Mouse (Mus musculus): Measurements from ENCODE around the gene Rhbdf1.

Gene Rhbdf1

DNA sequence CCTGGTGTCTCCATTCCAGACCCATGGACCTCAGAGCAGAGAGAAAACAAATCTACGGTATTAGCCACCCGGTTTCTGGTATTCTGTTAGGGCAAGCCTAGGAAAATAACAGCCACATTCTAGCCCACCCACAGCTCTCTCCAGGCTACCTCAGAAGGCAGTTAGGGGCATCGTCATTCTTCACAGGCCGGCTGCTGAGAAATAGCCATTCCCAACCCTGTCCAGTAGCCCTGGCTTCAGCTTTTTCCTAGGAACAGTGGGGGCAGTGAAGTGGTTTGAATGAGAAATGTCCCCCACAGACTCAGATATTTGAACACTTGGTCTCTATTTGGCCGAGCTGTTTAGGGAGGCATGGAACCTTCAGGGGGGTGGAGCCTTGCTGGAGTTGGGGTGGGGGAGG lies 32.7 kb downstream of the Rhbdf1 start:
- in situ Hi-C loops (cut with MboI, MseI): no loop called here

DNA sequence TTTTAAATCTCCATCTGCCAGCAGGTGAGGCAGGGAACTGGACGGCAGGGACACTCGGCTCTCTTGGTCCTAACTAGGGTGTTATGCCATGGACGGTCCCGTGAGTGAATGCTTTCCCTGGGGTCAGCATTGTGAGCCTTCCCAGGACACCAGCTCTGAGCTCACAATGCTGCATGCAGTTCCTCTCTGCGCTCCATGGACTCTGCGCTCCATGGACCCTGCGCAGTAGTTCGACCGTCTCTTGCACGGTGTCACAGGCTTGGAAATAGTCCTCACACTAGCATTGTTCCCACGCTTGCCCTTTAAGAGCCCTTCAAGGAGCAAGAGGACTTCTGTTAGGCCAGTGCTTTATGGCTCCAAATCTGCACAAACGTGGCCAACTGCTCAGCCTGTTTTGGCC lies 33.2 kb downstream of the Rhbdf1 start:
- in situ Hi-C loops (cut with MboI, MseI): no loop called here

DNA sequence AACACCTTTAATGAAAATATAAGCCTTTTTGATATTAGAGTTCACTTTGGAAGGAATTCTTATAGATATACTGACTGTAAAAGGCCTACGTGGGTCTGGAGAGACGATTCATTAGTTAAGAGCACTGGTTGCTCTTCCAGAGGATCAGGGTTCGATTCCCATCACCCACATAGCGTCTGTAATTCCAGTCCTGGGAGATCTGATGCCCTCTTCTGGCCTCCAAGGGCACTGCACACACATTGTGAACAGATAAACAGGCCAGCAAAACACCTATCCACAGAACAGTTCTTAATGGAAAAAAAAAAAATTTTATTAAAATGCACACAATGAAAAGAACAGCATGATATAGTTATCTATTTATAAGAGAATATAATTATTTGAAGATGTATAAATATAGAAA lies 34.8 kb downstream of the Rhbdf1 start:
- in situ Hi-C loops (cut with MboI, MseI): no loop called here

DNA sequence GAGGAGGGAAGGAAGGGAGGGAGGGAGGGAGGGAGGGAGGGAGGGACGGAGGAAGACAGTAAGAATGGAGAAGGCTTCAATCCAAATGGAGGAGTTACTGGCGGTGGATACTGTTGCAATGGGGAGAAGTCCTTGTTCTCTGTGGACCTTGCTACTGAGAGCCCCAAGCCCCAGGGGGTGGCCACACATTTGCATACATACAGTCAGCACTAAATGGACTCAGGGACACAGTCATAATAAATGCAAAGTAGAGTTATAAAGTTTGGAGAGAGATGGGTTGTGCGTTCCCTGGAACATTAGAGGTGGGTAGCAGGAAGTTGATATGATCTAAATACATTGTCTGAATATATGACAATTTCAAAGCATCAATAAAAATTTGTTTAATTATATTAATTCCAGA lies 36.1 kb downstream of the Rhbdf1 start:
- in situ Hi-C loops (cut with MboI, MseI): no loop called here

DNA sequence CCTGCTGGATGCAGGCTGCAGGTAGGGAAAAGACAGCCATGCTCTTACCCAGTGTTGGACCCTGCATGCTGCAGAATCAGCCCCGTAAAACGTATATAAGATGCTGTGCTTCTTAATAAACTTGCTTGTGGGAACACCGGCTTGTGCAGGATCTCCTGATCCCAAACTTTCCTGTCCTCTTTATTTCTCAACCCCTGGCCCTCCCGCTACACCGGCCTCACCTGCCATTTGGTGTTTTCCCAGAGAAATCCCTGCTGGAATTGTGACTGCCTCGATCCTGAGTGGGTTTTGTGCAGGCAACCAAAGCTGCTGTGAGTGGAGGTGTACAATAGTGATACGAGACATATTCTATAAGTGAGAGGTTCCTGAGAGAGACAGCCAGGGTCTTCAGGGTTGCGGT lies 37.6 kb downstream of the Rhbdf1 start:
- in situ Hi-C loops (cut with MboI, MseI): no loop called here

DNA sequence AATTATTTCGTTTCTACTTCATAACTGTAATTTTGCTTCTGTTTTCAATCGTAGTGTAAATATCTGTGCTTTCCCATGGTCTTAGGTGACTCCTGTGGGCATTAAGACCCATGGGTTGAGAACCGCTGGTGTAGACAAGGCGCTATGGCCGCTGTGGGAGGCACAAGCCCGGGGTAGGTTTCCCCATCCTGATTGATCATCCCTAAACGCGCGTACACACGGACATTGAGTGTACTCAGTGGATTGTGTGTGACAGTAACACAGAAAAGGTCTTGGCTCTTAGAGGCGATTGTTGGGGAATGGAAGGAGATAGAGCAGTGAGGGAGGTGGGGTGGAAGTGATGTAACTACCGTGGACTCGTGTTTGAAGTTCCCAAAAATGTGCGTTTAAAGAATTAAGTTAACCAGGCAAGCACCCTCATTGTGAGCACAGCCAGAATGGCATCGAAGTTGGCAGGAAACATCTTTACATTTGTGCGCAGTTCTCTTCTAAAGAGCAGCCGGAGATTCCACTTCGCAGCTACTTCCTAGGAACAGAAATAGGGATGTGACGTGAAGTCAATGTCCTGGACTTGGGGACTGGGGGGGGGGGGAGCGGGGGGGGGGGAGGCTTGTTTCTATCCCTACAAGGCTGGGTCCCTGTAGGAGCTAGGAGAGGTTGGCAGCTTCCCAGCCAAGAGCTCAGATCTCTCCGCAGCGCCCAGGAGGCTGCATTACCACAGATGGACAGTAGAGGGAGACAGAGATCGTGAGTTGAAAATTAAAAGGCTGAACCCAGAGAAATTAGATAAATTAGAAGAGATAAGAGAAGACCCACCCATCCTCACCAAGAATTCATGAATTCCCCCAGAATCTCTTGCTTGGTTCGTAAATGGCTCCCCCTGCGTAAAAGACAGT lies 39.9 kb downstream of the Rhbdf1 start:
- in situ Hi-C loops (cut with MboI, MseI): no loop called here

DNA sequence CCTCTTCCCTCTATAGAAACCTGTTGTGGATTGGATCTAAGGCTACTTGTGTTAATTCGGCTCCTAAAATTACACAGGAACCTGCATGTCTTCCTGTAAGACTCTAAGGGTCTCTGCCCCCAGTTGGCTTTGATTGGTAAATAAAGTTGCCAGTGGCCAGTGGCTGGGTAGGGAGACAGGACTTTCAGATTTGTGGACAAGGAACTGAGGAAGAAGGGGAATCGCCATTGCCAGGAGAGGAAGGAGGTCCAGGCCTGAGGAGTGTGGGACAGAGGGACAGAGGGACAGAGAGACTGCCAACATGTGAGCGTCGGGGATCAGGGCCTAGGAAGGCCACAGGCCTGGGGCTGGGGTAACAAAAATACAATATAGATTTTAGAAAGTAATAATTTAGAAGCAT lies 40.9 kb downstream of the Rhbdf1 start:
- in situ Hi-C loops (cut with MboI, MseI): no loop called here

DNA sequence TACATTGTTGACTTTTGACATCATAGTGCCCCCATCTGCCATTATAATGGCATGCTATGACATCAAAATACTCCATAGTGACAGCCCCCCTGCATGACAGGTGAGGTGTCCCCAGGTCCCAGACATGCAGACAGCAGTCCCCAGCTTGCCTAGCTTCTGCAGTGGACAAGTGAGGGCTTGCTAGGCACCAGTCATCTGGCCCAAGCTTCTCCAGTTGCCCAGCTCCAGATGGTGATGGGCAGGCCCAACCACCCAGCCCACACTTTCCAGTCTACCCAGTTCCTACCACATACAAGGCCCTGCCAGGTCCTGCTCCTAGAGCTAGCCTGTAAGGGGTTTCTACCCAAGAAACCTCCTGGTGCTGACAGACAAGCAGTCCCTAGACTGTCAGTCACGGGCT lies 43.6 kb downstream of the Rhbdf1 start:
- in situ Hi-C loops (cut with MboI, MseI): no loop called here

DNA sequence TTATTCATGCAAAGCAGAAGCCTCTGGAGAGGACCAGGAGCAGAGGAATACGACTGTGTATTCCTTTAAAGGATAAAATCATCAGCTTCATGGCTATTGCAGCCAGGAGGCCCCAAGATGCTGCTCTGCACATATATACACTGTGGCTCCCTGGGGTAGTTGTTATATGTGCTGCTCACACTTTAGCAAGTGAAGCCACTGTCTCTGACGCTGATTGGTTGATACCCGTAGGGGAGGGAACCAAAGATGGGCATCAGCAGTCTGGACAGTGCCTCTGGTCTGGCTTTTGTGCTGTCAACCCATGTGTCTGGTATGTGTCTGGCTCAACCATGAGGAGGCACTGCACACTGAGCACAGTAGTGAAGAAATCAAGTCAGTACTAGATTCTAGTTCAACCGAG lies 55.4 kb downstream of the Rhbdf1 start:
- in situ Hi-C loops (cut with MboI, MseI): no loop called here

DNA sequence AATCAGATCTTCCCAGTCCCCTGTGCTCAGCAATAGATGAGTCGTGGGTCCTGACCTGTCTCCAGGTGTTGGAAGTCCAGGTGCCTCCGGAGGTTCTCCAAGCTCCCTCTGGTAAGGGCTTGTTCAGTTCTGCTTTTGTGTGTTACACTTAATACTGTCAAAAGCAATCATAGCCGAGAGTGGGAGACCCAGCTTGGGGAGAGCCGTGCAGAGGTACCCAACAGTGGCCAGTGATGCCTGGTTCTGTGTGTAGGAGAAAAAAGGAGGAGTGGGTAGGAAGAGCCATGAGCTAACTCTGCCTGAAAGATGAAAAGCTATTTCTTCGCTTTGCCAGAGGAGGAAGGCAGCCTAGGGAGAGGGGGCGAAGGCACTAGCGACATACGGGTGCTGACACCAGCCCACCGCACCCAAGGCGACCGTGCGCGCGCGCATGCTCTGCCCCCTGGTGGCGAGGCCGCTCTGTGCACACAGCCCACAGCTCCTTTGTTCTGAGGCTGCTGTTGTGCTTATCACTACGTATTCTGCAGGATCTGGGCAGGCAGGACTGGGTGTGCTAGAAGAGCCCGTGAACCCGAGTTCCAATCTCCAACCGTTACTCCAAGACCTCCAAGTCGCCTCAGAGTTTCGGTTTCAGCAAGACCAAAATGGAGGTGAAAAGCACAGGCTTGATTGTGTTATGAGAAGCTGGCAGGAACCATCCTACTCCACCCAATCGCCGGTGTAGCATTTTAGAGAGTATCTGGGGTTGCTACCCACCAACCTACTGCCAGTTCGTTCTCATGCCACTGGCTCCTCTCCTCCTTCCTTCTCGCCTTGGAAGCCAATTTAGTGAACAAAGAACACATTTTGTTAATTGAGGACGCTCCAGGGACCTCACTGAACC lies 59.9 kb downstream of the Rhbdf1 start:
- in situ Hi-C loops (cut with MboI, MseI): loop anchor here (5.0 kb wide), 1 partner anchor 160 kb away; the partner anchor contains the start of gene Nsg2

DNA sequence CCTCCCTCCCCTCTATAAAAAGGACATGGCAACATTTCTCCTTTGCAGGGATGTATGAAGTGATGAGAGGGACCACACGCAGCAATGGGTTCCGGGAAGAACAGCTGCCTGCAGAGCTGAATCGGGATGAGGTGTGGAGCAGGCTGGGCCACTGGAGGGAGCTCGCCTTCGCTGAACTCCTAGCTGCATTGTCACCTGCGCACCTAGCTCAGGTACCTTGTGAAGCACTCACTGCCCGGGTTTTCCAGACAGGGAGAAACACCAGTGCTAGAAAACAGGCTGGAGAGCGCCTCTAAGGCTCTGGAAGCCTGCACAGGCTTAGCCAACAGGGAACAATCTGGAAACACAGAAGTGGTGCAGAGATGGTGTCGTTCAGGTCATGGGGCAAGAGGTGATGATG lies 60.6 kb downstream of the Rhbdf1 start:
- in situ Hi-C loops (cut with MboI, MseI): loop anchor here (5.0 kb wide), 1 partner anchor 159 kb away; the partner anchor contains the start of gene Nsg2

DNA sequence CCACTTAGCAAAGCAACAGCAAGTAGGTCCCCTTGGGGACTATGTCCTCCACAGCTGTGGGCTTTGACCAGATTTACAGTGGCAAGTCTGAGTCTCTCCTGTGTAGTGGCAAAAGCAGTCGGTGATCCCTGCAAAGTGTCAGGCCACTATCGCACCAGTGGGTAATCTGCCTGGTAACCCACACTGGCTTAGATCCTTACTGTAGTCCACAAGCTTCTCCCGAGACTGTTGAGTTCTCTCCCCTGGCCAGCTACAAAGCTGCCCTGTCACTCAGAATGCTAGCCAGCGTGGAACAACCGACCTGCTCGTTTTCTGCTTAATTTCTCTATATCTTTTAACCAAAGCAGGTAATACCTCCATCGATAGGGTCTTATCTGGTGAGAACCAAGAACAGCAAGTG lies 61.8 kb downstream of the Rhbdf1 start:
- in situ Hi-C loops (cut with MboI, MseI): loop anchor here (5.0 kb wide), 1 partner anchor 158 kb away; the partner anchor contains the start of gene Nsg2

All from T-helper 1 cell (primary cell).